Mouse (Mus musculus): ENCODE data around the gene Ern2. TPM values are rescaled to one million over a fixed set of nuclear protein-coding genes. Genes with fewer than 3 reads are reported as not detected.

Ern2 gene
- polyA plus RNA-seq, 1 experiment from 2014 or later = 0.56 TPM

Other genes starting within 250 kb of the Ern2 start
- 21.1 and 22.4 TPM in 2 replicates for gene Cog7, start 204.5 kb downstream of the Ern2 start, polyA plus RNA-seq (2016; fragmentation: Nextera tagmentation; extraction: Ambion mirVana)
- gene Gga2, start 165.0 kb downstream of the Ern2 start, polyA plus RNA-seq (2016; fragmentation: Nextera tagmentation; extraction: Ambion mirVana) = 81.6 and 87.7 TPM in 2 replicates
- gene Ubfd1, start 119.0 kb downstream of the Ern2 start, polyA plus RNA-seq (2016; fragmentation: Nextera tagmentation; extraction: Ambion mirVana) = 97.3 and 105 TPM in 2 replicates
- 12.7 and 13.5 TPM in 2 replicates for gene Ears2, start 118.9 kb downstream of the Ern2 start, polyA plus RNA-seq (2016; fragmentation: Nextera tagmentation; extraction: Ambion mirVana)
- gene Ndufab1, start 84.3 kb downstream of the Ern2 start, polyA plus RNA-seq (2016; fragmentation: Nextera tagmentation; extraction: Ambion mirVana) = 511 and 556 TPM in 2 replicates
- 13.3 and 13.5 TPM in 2 replicates for gene Palb2, start 53.2 kb downstream of the Ern2 start, polyA plus RNA-seq (2016; fragmentation: Nextera tagmentation; extraction: Ambion mirVana)
- gene Dctn5, start 53.2 kb downstream of the Ern2 start, polyA plus RNA-seq (2016; fragmentation: Nextera tagmentation; extraction: Ambion mirVana) = 124 and 135 TPM in 2 replicates
- gene Plk1, start 26.8 kb downstream of the Ern2 start, polyA plus RNA-seq (2016; fragmentation: Nextera tagmentation; extraction: Ambion mirVana) = 89.9 and 95.2 TPM in 2 replicates
- gene Chp2, start 33.3 kb upstream of the Ern2 start, polyA plus RNA-seq (2016; fragmentation: Nextera tagmentation; extraction: Ambion mirVana) = 0.28 TPM in 1 of 2 replicates, not detected in the other
- 32.5 and 34.1 TPM in 2 replicates for gene Prkcb, start 102.5 kb upstream of the Ern2 start, polyA plus RNA-seq (2016; fragmentation: Nextera tagmentation; extraction: Ambion mirVana)

Measured in hindbrain, embryonic 12.5 days (tissue).